Mouse (Mus musculus) midbrain, embryonic 13.5 days (tissue): Measurements from ENCODE around the gene Gata2. TPM values are rescaled to one million over a fixed set of nuclear protein-coding genes. Genes with fewer than 3 reads are reported as not detected.

ENCODE experiments used
- ATAC-seq: fragments of 200-750 bp; cut with Nextera tagmentation; 2 replicates; pipeline ENCODE4 v1.8.0; 2017; ENCODE audit warnings: mild to moderate bottlenecking, moderate TSS enrichment, moderate library complexity
- H3K27ac ChIP-seq: fragments of 300-500 bp; sonication (generic); 2 replicates; pipeline ENCODE4 v1.5.1; 2015; ENCODE audit warnings: inconsistent platforms, mild to moderate bottlenecking, moderate library complexity
- H3K27me3 ChIP-seq: fragments of 300-500 bp; sonication (generic); 2 replicates; pipeline ENCODE4 v1.6.1; 2015; ENCODE audit warnings: mild to moderate bottlenecking, inconsistent platforms
- H3K36me3 ChIP-seq: fragments of 300-500 bp; sonication (generic); 2 replicates; pipeline ENCODE4 v1.6.1; 2015; ENCODE audit warnings: mild to moderate bottlenecking, inconsistent platforms
- H3K4me1 ChIP-seq: fragments of 300-500 bp; sonication (generic); replicated peaks from 2 replicates; pipeline ENCODE4 v1.6.1; 2015; ENCODE audit warnings: inconsistent platforms
- H3K4me2 ChIP-seq: fragments of 300-500 bp; sonication (generic); replicated peaks from 2 replicates; pipeline ENCODE4 v1.6.1; 2015; ENCODE audit warnings: moderate library complexity, mild to moderate bottlenecking, inconsistent platforms
- H3K4me3 ChIP-seq: fragments of 300-500 bp; sonication (generic); replicated peaks from 2 replicates; pipeline ENCODE4 v1.5.1; 2015; ENCODE audit warnings: mild to moderate bottlenecking, inconsistent platforms
- H3K9ac ChIP-seq: fragments of 300-500 bp; sonication (generic); replicated peaks from 2 replicates; pipeline ENCODE4 v1.6.1; 2015; ENCODE audit warnings: mild to moderate bottlenecking, inconsistent platforms
- H3K9me3 ChIP-seq: fragments of 300-500 bp; sonication (generic); 2 replicates; pipeline ENCODE4 v1.6.1; 2016; ENCODE audit warnings: mild to moderate bottlenecking, inconsistent platforms
- WGBS: fragments of 180-500 bp; shearing (Covaris S2); methylation state at CpG from one replicate; pipeline ENCODE4 v1.1.7; 2015; 5-methylcytosine and 5-hydroxymethylcytosine counted together
- polyA plus RNA-seq: library from polyadenylated mRNA; unstranded; fragments of >200 nt; fragmentation: Nextera tagmentation; extraction: Ambion mirVana; gene quantifications from 2 replicates; pipeline ENCODE4 v1.2.1, GENCODE M21; 2015

The Gata2 gene
- polyA plus RNA-seq, 1 experiment from 2014 or later: 38.1 TPM

GRCm38 (mm10) chr6:88196733-88197312 lies 3.1 kb downstream of the Gata2 start:
- Histone ChIP-seq H3K9ac (peak overlapping the region; percentile 61), H3K36me3 (no peaks in the 10 kb centered on the region), H3K4me3 (peak overlapping the region; percentile 47), H3K4me2 (peak overlapping the region; percentile 64), H3K9me3 (no peaks in the 10 kb centered on the region), H3K4me1 (peaks cover 67% of the 10 kb centered on the region), H3K27ac (peak overlapping the region; percentile 61), H3K27me3 (peaks cover 100% of the 10 kb centered on the region)
- ATAC-seq: no peak
- WGBS: under 1% methylated on average over 44 of the region's 44 CpGs

GRCm38 (mm10) chr6:88197313-88198069 lies 3.8 kb downstream of the Gata2 start:
- peak overlapping the region; percentile 64 for H3K4me2 ChIP-seq
- ATAC-seq: no peak
- H3K9ac ChIP-seq: peak overlapping the region; percentile 61
- peaks cover 70% of the 10 kb centered on the region for H3K4me1 ChIP-seq
- WGBS: under 1% methylated on average over 38 of the region's 39 CpGs
- H3K4me3 ChIP-seq: peak overlapping the region; percentile 47
- H3K27ac ChIP-seq: peak overlapping the region; percentile 35; the same call in 1 of the 2 replicates
- peaks cover 100% of the 10 kb centered on the region for H3K27me3 ChIP-seq
- H3K36me3 ChIP-seq: no peaks in the 10 kb centered on the region
- H3K9me3 ChIP-seq: no peaks in the 10 kb centered on the region

GRCm38 (mm10) chr6:88198070-88198940 lies 4.6 kb downstream of the Gata2 start:
- Histone ChIP-seq H3K27ac (peak overlapping the region; percentile 35; the same call in 1 of the 2 replicates), H3K4me2 (peak overlapping the region; percentile 64), H3K9ac (peak overlapping the region; percentile 56; the same call in 1 of the 2 replicates), H3K27me3 (peaks cover 99% of the 10 kb centered on the region), H3K9me3 (no peaks in the 10 kb centered on the region), H3K36me3 (no peaks in the 10 kb centered on the region), H3K4me3 (peak overlapping the region; percentile 47), H3K4me1 (peaks cover 69% of the 10 kb centered on the region)
- ATAC-seq: peak; percentile 41
- under 1% methylated on average over 51 of the region's 62 CpGs for WGBS

- Histone ChIP-seq H3K4me2 (peak overlapping the region; percentile 64), H3K27me3 (peaks cover 99% of the 10 kb centered on the region), H3K9me3 (no peaks in the 10 kb centered on the region), H3K4me3 (peak overlapping the region; percentile 47), H3K36me3 (no peaks in the 10 kb centered on the region), H3K4me1 (peaks cover 65% of the 10 kb centered on the region), H3K27ac (no peak overlapping the region), H3K9ac (peak overlapping the region; percentile 56; the same call in 1 of the 2 replicates)
- WGBS: 1% methylated on average over 39 of the region's 39 CpGs
- ATAC-seq: no peak
These were observed 5.5 kb downstream of the Gata2 start for GRCm38 (mm10) chr6:88199001-88199717.

GRCm38 (mm10) chr6:88199718-88200692 lies 6.3 kb downstream of the Gata2 start:
- H3K4me1 ChIP-seq: peaks cover 69% of the 10 kb centered on the region
- no peak overlapping the region for H3K27ac ChIP-seq
- no peaks in the 10 kb centered on the region for H3K9me3 ChIP-seq
- H3K4me3 ChIP-seq: peak overlapping the region; percentile 47
- ATAC-seq: no peak
- WGBS: under 1% methylated on average over 50 of the region's 50 CpGs
- H3K27me3 ChIP-seq: peaks cover 99% of the 10 kb centered on the region
- peak overlapping the region; percentile 64 for H3K4me2 ChIP-seq
- no peaks in the 10 kb centered on the region for H3K36me3 ChIP-seq
- H3K9ac ChIP-seq: peak overlapping the region; percentile 20; the same call in 1 of the 2 replicates

- no peak overlapping the region for H3K9ac ChIP-seq
- WGBS: 4% methylated on average over 20 of the region's 20 CpGs
These were observed 7.3 kb downstream of the Gata2 start for GRCm38 (mm10) chr6:88200693-88201609.

GRCm38 (mm10) chr6:88201926-88202700 lies 8.4 kb downstream of the Gata2 start:
- Histone ChIP-seq H3K9ac (no peak overlapping the region), H3K4me2 (peak overlapping the region; percentile 64), H3K4me3 (peak overlapping the region; percentile 47), H3K27ac (no peak overlapping the region), H3K4me1 (peaks cover 61% of the 10 kb centered on the region), H3K36me3 (no peaks in the 10 kb centered on the region), H3K9me3 (no peaks in the 10 kb centered on the region), H3K27me3 (peaks cover 99% of the 10 kb centered on the region)
- no peak for ATAC-seq
- 3% methylated on average over 15 of the region's 15 CpGs for WGBS

More at GRCm38 (mm10) chr6:88200693-88201609, 7.3 kb downstream of the Gata2 start:
- peaks cover 71% of the 10 kb centered on the region for H3K4me1 ChIP-seq
- H3K27ac ChIP-seq: no peak overlapping the region
- H3K4me2 ChIP-seq: peak overlapping the region; percentile 64
- ATAC-seq: no peak
- peaks cover 99% of the 10 kb centered on the region for H3K27me3 ChIP-seq
- H3K36me3 ChIP-seq: no peaks in the 10 kb centered on the region
- no peaks in the 10 kb centered on the region for H3K9me3 ChIP-seq
- H3K4me3 ChIP-seq: peak overlapping the region; percentile 47

- 2% methylated on average over 24 of the region's 24 CpGs for WGBS
- Histone ChIP-seq H3K36me3 (no peaks in the 10 kb centered on the region), H3K9ac (no peak overlapping the region), H3K4me2 (peak overlapping the region; percentile 64; the same call in 1 of the 2 replicates), H3K4me1 (peaks cover 51% of the 10 kb centered on the region), H3K4me3 (no peak overlapping the region), H3K9me3 (no peaks in the 10 kb centered on the region), H3K27ac (no peak overlapping the region), H3K27me3 (peaks cover 99% of the 10 kb centered on the region)
- ATAC-seq: no peak
These were observed 9.4 kb downstream of the Gata2 start for GRCm38 (mm10) chr6:88202921-88203690.
